Mouse (Mus musculus) CH12.LX (cell line): ENCODE results near the gene Mettl27. TPM values are rescaled to one million over a fixed set of nuclear protein-coding genes. Genes with fewer than 3 reads are reported as not detected.

Source experiments
- DNase-seq: peaks from one replicate; pipeline ENCODE4 v3.0.0-alpha.2; 2013; ENCODE audit errors: extremely low read depth
- H3K27ac ChIP-seq: 2 replicates; pipeline ENCODE4 v1.5.1; 2012; ENCODE audit warnings: low read depth, mild to moderate bottlenecking, control low read depth, moderate library complexity; ENCODE audit not compliant: insufficient read depth
- H3K27me3 ChIP-seq: replicated peaks from 2 replicates; pipeline ENCODE3; 2012; ENCODE audit warnings: inconsistent platforms
- H3K36me3 ChIP-seq, 2 experiments: replicated peaks in 1 of 2; 2 replicates each; pipeline versions ENCODE3 to v1.6.1; 2012; ENCODE audit warnings: inconsistent platforms in 1 of 2, low read length in 1 of 2, mild to moderate bottlenecking in 1 of 2, mixed read lengths in 1 of 2, moderate library complexity in 1 of 2; ENCODE audit not compliant: control insufficient read depth in 1 of 2, insufficient read depth in 1 of 2
- H3K4me1 ChIP-seq, 2 experiments: 2 replicates each; pipeline ENCODE4 v1.6.1; 2012; ENCODE audit warnings: inconsistent platforms in 1 of 2, moderate library complexity in 1 of 2; ENCODE audit not compliant: insufficient read depth in 2 of 2, control insufficient read depth in 1 of 2
- H3K4me2 ChIP-seq: 2 replicates; pipeline ENCODE4 v1.6.1; 2012; ENCODE audit warnings: low read depth, mild to moderate bottlenecking, control low read depth; ENCODE audit not compliant: poor library complexity, insufficient read depth, severe bottlenecking
- H3K4me3 ChIP-seq, 3 experiments: fragments of 150-350 bp in 1 of 3; sonication (generic) in 1 of 3; replicated peaks in 1 of 3; 2 replicates each; pipeline versions ENCODE3 to v1.5.1; 2011 to 2012; ENCODE audit warnings: low read depth in 2 of 3, low read length in 2 of 3, mild to moderate bottlenecking in 2 of 3, moderate library complexity in 2 of 3, control low read depth in 1 of 3, improper control_type of control experiment in 1 of 3, inconsistent platforms in 1 of 3, mixed read lengths in 1 of 3; ENCODE audit not compliant: poor library complexity in 1 of 3
- H3K79me2 ChIP-seq: replicated peaks from 2 replicates; pipeline ENCODE4 v1.6.1; 2012; ENCODE audit warnings: mild to moderate bottlenecking, moderate library complexity; ENCODE audit not compliant: control insufficient read depth, poor library complexity, insufficient read depth, severe bottlenecking; ENCODE audit errors: extremely low read depth
- H3K9ac ChIP-seq: 2 replicates; pipeline ENCODE4 v1.6.1; 2012; ENCODE audit warnings: low read depth, mild to moderate bottlenecking, control low read depth, moderate library complexity; ENCODE audit not compliant: insufficient read depth
- H3K9me3 ChIP-seq: replicated peaks from 2 replicates; pipeline ENCODE3; 2012; ENCODE audit warnings: low read length, inconsistent platforms, mixed read lengths
- CHD2 ChIP-seq: IDR thresholded peaks from 2 replicates; pipeline ENCODE4 v1.6.1; 2011; ENCODE audit warnings: low read length, improper control_type of control experiment
- CTCF ChIP-seq, 2 experiments: IDR thresholded peaks in 1 of 2; conservative IDR thresholded peaks in 1 of 2; 2 replicates each; pipeline ENCODE4 v1.5.1; 2011 to 2012; ENCODE audit warnings: low read depth in 2 of 2, low read length in 2 of 2, improper control_type of control experiment in 1 of 2, inconsistent platforms in 1 of 2, mild to moderate bottlenecking in 1 of 2, moderate library complexity in 1 of 2
- GABPA ChIP-seq: IDR thresholded peaks from 2 replicates; pipeline ENCODE4 v1.6.1; 2012; ENCODE audit warnings: low read depth, low read length, improper control_type of control experiment, inconsistent platforms; ENCODE audit not compliant: insufficient replicate concordance
- JUND ChIP-seq: conservative IDR thresholded peaks from 2 replicates; pipeline ENCODE4 v1.6.1; 2011; ENCODE audit warnings: low read depth, low read length, improper control_type of control experiment
- KAT2A ChIP-seq: IDR thresholded peaks from 2 replicates; pipeline ENCODE4 v1.6.1; 2012; ENCODE audit warnings: low read length, improper control_type of control experiment, inconsistent platforms; ENCODE audit not compliant: insufficient replicate concordance
- MAFK ChIP-seq: IDR thresholded peaks from 2 replicates; pipeline ENCODE4 v1.6.1; 2011; ENCODE audit warnings: low read length, improper control_type of control experiment; ENCODE audit not compliant: insufficient replicate concordance
- MAX ChIP-seq: IDR thresholded peaks from 2 replicates; pipeline ENCODE4 v1.6.1; 2011; ENCODE audit warnings: low read length, improper control_type of control experiment
- MAZ ChIP-seq: IDR thresholded peaks from 2 replicates; pipeline ENCODE4 v1.6.1; 2012; ENCODE audit warnings: low read depth, mild to moderate bottlenecking, inconsistent platforms, low read length, improper control_type of control experiment, moderate library complexity
- MEF2A ChIP-seq: IDR thresholded peaks from 2 replicates; pipeline ENCODE4 v1.6.1; 2014; ENCODE audit warnings: low read depth, mild to moderate bottlenecking, inconsistent platforms, low read length, improper control_type of control experiment, borderline replicate concordance
- MXI1 ChIP-seq: IDR thresholded peaks from 2 replicates; pipeline ENCODE4 v1.6.1; 2011; ENCODE audit warnings: mild to moderate bottlenecking, low read depth, low read length, improper control_type of control experiment
- MYC ChIP-seq: IDR thresholded peaks from 2 replicates; pipeline ENCODE4 v1.6.1; 2011; ENCODE audit warnings: low read depth, mild to moderate bottlenecking, improper control_type of control experiment, low read length
- NELFE ChIP-seq: IDR thresholded peaks from 2 replicates; pipeline ENCODE4 v1.6.1; 2011; ENCODE audit warnings: low read depth, low read length, improper control_type of control experiment
- NRF1 ChIP-seq: IDR thresholded peaks from 2 replicates; pipeline ENCODE4 v1.6.1; 2014; ENCODE audit warnings: low read depth, mild to moderate bottlenecking, inconsistent platforms, low read length, improper control_type of control experiment, moderate library complexity
- PAX5 ChIP-seq: IDR thresholded peaks from 2 replicates; pipeline ENCODE4 v1.6.1; 2012; ENCODE audit warnings: low read length, inconsistent platforms, mixed read lengths
- POLR2A ChIP-seq: IDR thresholded peaks from 2 replicates; pipeline ENCODE4 v1.6.1; 2011; ENCODE audit warnings: low read depth, mild to moderate bottlenecking, improper control_type of control experiment, low read length
- POLR2AphosphoS2 ChIP-seq: IDR thresholded peaks from 2 replicates; pipeline ENCODE4 v1.6.1; 2011; ENCODE audit warnings: low read depth, low read length, improper control_type of control experiment
- SMC3 ChIP-seq: IDR thresholded peaks from 2 replicates; pipeline ENCODE4 v1.6.1; 2011; ENCODE audit warnings: low read depth, low read length, improper control_type of control experiment
- TBP ChIP-seq: conservative IDR thresholded peaks from 2 replicates; pipeline ENCODE4 v1.6.1; 2011; ENCODE audit warnings: low read depth, low read length, improper control_type of control experiment
- ZNF384 ChIP-seq: IDR thresholded peaks from 2 replicates; pipeline ENCODE4 v1.6.1; 2012; ENCODE audit warnings: low read depth, low read length, improper control_type of control experiment, inconsistent platforms
- dilution Hi-C: fragments of 300-500 bp; cut with MboI; formaldehyde crosslinking; loops from 2 replicates; pipeline ENCODE4 v1.14.3; 2020; ENCODE audit warnings: low sequenced_read_pairs; ENCODE audit not compliant: extremely low pct_unique_long_range_greater_than_20kb, extremely low pct_ligation_motif_present
- in situ Hi-C: fragments of 300-500 bp; cut with MboI; formaldehyde crosslinking; loops from 3 replicates; pipeline ENCODE4 v1.14.3; 2019; ENCODE audit warnings: low sequenced_read_pairs, low pct_ligation_motif_present, low pct_unique_long_range_greater_than_20kb, mixed read lengths
- polyA plus RNA-seq: library from polyadenylated mRNA; unstranded; fragments of >175 nt; gene quantifications from 2 replicates; pipeline ENCODE4 v1.2.1, GENCODE M21; 2012; ENCODE audit warnings: low read depth; ENCODE audit not compliant: insufficient read length
- total RNA-seq, 2 experiments: library from RNA; depleted of rRNA; stranded (reverse); fragments of 300-350 nt in 1 of 2; fragments of >200 nt in 1 of 2; gene quantifications; 2 replicates each; pipeline ENCODE4 v1.2.3; 2012 to 2014

The Mettl27 gene
- total and polyA plus RNA-seq, 3 experiments: 0.73 to 1.9 (median 0.93) TPM

DNA sequence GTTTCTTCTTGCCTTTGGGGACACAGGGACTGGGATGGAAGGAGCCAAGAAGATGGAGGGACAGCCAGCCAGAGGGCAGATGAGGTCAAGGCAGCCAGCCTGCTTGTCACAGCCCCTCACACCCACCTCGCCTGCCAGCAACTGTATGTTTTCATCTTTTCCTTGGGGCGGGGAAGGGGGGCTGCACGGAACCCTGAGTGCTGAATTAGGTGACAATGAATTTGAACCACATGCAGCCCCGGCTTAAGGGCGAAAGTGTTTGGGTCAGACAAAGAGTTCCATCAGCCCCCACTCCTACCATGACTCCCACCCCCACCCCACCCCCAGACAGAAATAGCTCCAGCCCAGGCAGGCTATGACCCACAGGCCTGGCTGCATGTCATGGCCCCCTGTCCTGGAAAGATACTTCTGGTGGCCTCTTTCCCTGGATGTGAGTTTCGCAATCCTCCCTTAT is 41.5 kb upstream of the Mettl27 start:
- no peak for DNase-seq
- Histone ChIP-seq H3K4me1 (no peaks in the 10 kb centered on the region), H3K9me3 (peaks cover 9% of the 10 kb centered on the region), H3K36me3 (no peaks in the 10 kb centered on the region), H3K27ac (no peak overlapping the region), H3K27me3 (peaks cover 72% of the 10 kb centered on the region), H3K9ac (no peak overlapping the region)
- in situ Hi-C loops (loop anchor here (25.0 kb wide), 1 partner anchor 103 kb away; no protein-coding TSS in a partner anchor), dilution Hi-C loops (no loop called here)
- TF ChIP-seq MAX: no peak
- TF ChIP-seq NELFE: no peak
- no peak for TF ChIP-seq MYC
- TF ChIP-seq, all 38 proteins: peak for 0
- H3K79me2 ChIP-seq: no peaks in the 10 kb centered on the region
- H3K4me3 ChIP-seq: no peak overlapping the region
- no peak overlapping the region for H3K4me2 ChIP-seq

DNA sequence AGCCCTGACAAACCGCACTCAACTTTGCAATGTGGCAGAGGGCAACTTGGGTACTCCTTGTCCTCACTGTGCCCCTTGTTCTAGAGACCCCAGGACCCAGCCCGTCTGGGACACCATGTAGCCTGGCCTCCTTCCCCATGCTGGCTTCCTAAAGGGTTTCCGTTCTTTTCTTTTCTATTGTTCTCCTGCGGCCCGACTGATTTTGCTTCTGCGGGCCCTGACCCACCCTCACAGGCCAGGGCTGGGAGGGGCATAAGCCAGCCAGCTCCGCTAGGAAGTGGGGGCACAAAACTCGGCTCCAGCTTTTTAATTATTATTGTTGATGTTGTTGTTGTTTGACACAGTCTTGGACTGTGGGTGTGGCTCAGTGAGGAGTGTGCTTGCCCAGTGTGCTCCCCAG is 40.6 kb upstream of the Mettl27 start:
- Histone ChIP-seq H3K4me2 (no peak overlapping the region), H3K79me2 (no peaks in the 10 kb centered on the region), H3K27ac (no peak overlapping the region), H3K4me1 (no peaks in the 10 kb centered on the region), H3K4me3 (no peak overlapping the region), H3K27me3 (peaks cover 77% of the 10 kb centered on the region), H3K9me3 (peaks cover 9% of the 10 kb centered on the region), H3K9ac (no peak overlapping the region), H3K36me3 (no peaks in the 10 kb centered on the region)
- TF ChIP-seq KAT2A (no peak), TBP (no peak), MAFK (no peak), NRF1 (no peak), POLR2AphosphoS2 (no peak), CHD2 (no peak), MYC (no peak), MXI1 (no peak), MEF2A (no peak), POLR2A (no peak), SMC3 (no peak)
- DNase-seq: no peak
- dilution Hi-C loops: no loop called here
- in situ Hi-C loops: loop anchor here (25.0 kb wide), 1 partner anchor 104 kb away; no protein-coding TSS in a partner anchor

DNA sequence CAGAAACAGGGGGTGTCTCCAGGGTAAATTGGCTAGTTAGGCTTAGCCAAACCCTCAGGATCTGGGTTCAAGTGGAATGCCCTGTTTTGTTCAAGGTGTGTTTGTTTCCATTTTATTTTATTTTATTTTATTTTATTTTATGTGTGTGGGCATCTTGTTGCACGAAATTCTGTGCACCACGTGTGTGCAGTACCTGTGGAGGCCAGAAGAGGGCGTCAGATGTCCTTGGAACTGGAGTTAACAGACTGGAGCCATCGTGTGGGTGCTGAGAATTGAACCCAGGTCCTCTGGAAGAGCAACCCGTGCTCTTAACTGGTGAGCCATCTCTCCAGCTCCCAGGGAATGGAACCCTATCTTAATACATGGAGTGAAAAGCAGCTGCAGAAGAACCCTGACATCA is 39.5 kb upstream of the Mettl27 start:
- H3K79me2 ChIP-seq: no peaks in the 10 kb centered on the region

More for the DNA sequence above, 39.5 kb upstream of the Mettl27 start:
- no peak for TF ChIP-seq JUND
- no peak for TF ChIP-seq GABPA
- TF ChIP-seq NELFE: no peak
- no peak for TF ChIP-seq ZNF384
- 0 out of 4 replicates have a peak, but pooled peaks of 1 of the 2 experiments have one; percentile 13 for TF ChIP-seq CTCF (conservative IDR thresholded peaks at IDR 0.05 in 1 of 2, IDR thresholded peaks at IDR 0.05 in 1 of 2; ENCODE audit: low read depth in 2 of 2, low read length in 2 of 2)
- no peak for TF ChIP-seq MAZ
- TF ChIP-seq PAX5: no peak
- Histone ChIP-seq H3K4me2 (no peak overlapping the region), H3K4me3 (no peak overlapping the region), H3K36me3 (no peaks in the 10 kb centered on the region), H3K27me3 (peaks cover 77% of the 10 kb centered on the region), H3K27ac (no peak overlapping the region), H3K9me3 (peaks cover 9% of the 10 kb centered on the region), H3K9ac (no peak overlapping the region), H3K4me1 (no peaks in the 10 kb centered on the region)
- dilution Hi-C loops: no loop called here
- DNase-seq: no peak
- in situ Hi-C loops: loop anchor here (25.0 kb wide), 1 partner anchor 105 kb away; no protein-coding TSS in a partner anchor
